Mouse (Mus musculus): ENCODE results near the gene Dst.

DNA sequence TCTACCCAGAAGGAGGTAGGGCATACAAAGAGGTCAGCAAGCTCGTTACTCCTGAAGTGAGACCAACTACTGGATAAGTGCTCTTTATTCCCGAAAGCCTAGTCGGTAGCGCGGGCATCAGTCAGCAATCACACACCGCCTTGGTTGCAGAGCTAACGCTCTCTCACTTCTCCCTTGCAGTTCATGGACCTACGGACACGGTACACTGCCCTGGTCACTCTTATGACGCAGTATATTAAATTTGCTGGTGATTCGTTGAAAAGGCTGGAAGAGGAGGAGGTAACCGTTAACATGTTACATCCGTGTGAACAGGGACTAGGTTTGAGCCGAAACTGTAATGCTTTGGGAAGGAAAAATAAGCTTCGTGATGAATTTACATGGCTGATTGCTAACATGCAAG is 266.5 kb downstream of the Dst start:
- TF ChIP-seq CTCF (IDR thresholded peaks at IDR 0.05) (no peak), POLR2A (IDR thresholded peaks at IDR 0.05; ENCODE audit: insufficient read depth, low read depth, low read length) (no peak), EP300 (IDR thresholded peaks at IDR 0.05; ENCODE audit: insufficient read depth, low read depth, low read length) (no peak)
